Mouse (Mus musculus) limb, embryonic 12.5 days (tissue): ENCODE measurements around the gene Fut7. TPM values are rescaled to one million over a fixed set of nuclear protein-coding genes. Genes with fewer than 3 reads are reported as not detected.
A peak's percentile ranks its signal among the peaks of the same experiment; 100 is the strongest.
"Not testable (repeated sequence)": the region's sequence is repeated elsewhere in the genome, so short reads cannot be mapped to it uniquely, and the experiment has no call there.

Experiments
- ATAC-seq: fragments of 200-750 bp; cut with Nextera tagmentation; 2 replicates; pipeline ENCODE4 v1.8.0; 2017; ENCODE audit warnings: low read depth, moderate TSS enrichment; ENCODE audit not compliant: insufficient number of reproducible peaks, insufficient read depth, low FRiP score, low TSS enrichment
- H3K27ac ChIP-seq: fragments of 300-500 bp; sonication (generic); 2 replicates; pipeline ENCODE4 v1.5.1; 2016; ENCODE audit warnings: mild to moderate bottlenecking, moderate library complexity
- H3K27me3 ChIP-seq: fragments of 300-500 bp; sonication (generic); 2 replicates; pipeline ENCODE4 v1.6.1; 2016; ENCODE audit warnings: mild to moderate bottlenecking, moderate library complexity
- H3K36me3 ChIP-seq: fragments of 300-500 bp; sonication (generic); 2 replicates; pipeline ENCODE4 v1.6.1; 2016; ENCODE audit warnings: mild to moderate bottlenecking, moderate library complexity
- H3K4me1 ChIP-seq: fragments of 300-500 bp; sonication (generic); replicated peaks from 2 replicates; pipeline ENCODE4 v1.6.1; 2016
- H3K4me2 ChIP-seq: fragments of 300-500 bp; sonication (generic); 2 replicates; pipeline ENCODE4 v1.6.1; 2016; ENCODE audit warnings: mild to moderate bottlenecking, moderate library complexity
- H3K4me3 ChIP-seq: fragments of 300-500 bp; sonication (generic); replicated peaks from 2 replicates; pipeline ENCODE4 v1.5.1; 2016; ENCODE audit warnings: mild to moderate bottlenecking
- H3K9ac ChIP-seq: fragments of 300-500 bp; sonication (generic); replicated peaks from 2 replicates; pipeline ENCODE4 v1.6.1; 2016; ENCODE audit warnings: mild to moderate bottlenecking, moderate library complexity
- H3K9me3 ChIP-seq: fragments of 300-500 bp; sonication (generic); 2 replicates; pipeline ENCODE4 v1.6.1; 2016; ENCODE audit warnings: mild to moderate bottlenecking, moderate library complexity
- WGBS: fragments of 180-500 bp; shearing (Covaris S2); methylation state at CpG from one replicate; pipeline ENCODE4 v1.1.7; 2016; 5-methylcytosine and 5-hydroxymethylcytosine counted together
- polyA plus RNA-seq: library from polyadenylated mRNA; unstranded; fragments of >200 nt; fragmentation: Nextera tagmentation; extraction: Ambion mirVana; gene quantifications from 2 replicates; pipeline ENCODE4 v1.2.1, GENCODE M21; 2016

The Fut7 gene
- polyA plus RNA-seq, 1 experiment from 2014 or later = not detected

DNA sequence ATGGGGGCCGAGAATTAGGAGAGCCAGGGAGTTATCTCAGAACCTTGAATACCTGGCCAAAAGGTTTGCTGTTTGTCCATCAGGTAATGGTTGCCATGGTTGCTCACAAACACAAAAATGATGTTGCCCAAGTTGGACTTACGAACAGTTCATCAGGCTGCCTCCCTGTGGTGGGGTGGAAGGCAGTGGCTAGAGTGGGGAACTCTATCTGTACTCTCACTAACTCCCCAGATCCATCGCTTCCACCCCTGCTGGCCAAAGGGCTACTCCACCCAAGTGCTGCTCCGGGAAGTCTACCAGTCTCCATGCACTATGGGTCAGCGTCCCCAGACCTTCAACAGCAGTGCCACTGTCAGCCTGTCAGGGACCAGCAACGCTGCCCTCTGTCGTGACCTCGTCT is 24.0 kb upstream of the Fut7 start, which contains the start of gene Npdc1:
TSS of gene Npdc1 (plus strand) at position 301 of the 400 bp plus-strand sequence.
- Histone ChIP-seq H3K4me2 (no peak within 1 kb of the TSS), H3K27me3 (peaks cover 100% of the 10 kb centered on the region), H3K4me3 (no peak within 1 kb of the TSS), H3K4me1 (peaks cover 22% of the 10 kb centered on the region), H3K36me3 (no peaks in the 10 kb centered on the region), H3K27ac (no peak within 1 kb of the TSS), H3K9ac (no peak within 1 kb of the TSS), H3K9me3 (no peaks in the 10 kb centered on the region)
- WGBS = 57% methylated on average over 8 of the region's 8 CpGs
- ATAC-seq = no peak

DNA sequence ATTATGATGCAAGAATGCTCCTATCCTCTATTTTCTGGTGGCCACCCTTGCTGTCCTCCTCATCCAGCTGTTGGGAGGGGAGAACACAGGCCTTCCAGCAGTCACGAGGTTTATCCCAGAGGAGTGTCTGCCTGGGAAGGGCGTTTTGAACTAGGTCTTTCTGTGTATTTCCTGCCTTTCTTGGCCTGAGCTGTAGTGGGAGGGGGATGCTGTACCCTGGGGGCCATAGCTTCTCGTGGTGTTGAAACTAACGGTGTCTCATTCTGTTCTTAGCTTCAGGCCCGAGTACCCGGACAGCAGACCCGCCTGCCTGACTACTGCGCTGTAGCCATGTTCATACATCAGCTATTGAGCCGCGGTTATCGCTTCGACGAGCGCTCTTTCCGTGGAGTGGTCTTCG is 22.8 kb upstream of the Fut7 start:
- WGBS = 22% methylated on average over 16 of the region's 16 CpGs
- Histone ChIP-seq H3K4me2 (no peak overlapping the region), H3K4me3 (no peak overlapping the region), H3K36me3 (no peaks in the 10 kb centered on the region), H3K27ac (no peak overlapping the region), H3K27me3 (peaks cover 99% of the 10 kb centered on the region), H3K9me3 (no peaks in the 10 kb centered on the region), H3K4me1 (peaks cover 19% of the 10 kb centered on the region), H3K9ac (no peak overlapping the region)
- no peak for ATAC-seq

DNA sequence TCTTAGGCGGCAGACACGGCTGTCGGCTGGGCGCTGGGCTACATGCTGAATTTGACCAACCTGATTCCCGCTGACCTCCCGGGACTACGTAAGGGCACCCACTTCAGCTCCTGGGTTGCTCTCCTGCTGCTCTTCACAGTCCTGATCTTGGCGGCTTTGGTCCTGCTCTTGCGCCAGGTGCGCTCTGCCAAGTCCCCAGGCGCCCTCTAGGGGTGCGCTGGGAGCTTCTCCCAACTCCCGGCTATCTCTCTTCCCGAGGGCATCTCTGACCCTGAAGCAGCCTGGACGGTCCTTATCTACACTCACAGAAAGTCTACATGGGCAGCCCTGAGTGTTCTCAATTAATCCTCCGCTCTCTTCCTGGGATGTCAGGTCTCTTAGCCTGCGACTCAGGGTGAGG is 22.3 kb upstream of the Fut7 start:
- H3K27ac ChIP-seq = no peak overlapping the region
- no peak overlapping the region for H3K9ac ChIP-seq
- no peak overlapping the region for H3K4me3 ChIP-seq
- peaks cover 99% of the 10 kb centered on the region for H3K27me3 ChIP-seq
- no peak overlapping the region for H3K4me2 ChIP-seq
- H3K9me3 ChIP-seq = no peaks in the 10 kb centered on the region
- ATAC-seq = no peak
- H3K36me3 ChIP-seq = no peaks in the 10 kb centered on the region
- 2% methylated on average over 17 of the region's 17 CpGs for WGBS
- peaks cover 15% of the 10 kb centered on the region for H3K4me1 ChIP-seq

DNA sequence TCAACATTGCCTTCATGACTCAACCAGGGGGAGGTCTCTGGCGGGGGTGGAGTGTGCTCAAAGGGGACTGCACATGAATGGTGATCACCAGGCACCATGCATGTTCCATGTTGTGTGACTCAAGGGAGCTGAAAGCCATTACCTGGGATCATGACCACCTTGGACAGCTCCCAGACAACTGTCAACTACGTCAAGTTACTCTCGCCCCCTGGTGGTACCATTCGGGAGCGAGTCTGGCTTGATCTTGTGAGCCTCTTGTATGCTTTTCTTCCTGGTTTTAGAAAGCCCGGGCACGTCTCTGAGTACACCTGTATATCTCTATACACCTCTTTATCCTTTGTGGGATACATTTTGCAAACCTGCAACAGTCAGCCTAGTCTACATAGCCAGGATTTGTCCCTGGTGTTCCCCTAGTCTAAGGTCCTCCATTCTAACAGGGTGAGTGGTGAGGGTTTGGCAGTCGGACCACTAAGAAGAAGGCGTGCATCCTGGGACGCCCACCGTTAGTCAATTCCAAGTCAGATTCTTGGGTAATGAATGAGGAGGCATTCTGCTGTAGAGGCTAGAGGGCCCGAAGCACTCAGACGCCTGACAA is 20.6 kb upstream of the Fut7 start:
- Histone ChIP-seq H3K36me3 (no peaks in the 10 kb centered on the region), H3K4me3 (peak overlapping the region; percentile 50), H3K27ac (no peak overlapping the region), H3K4me1 (peaks cover 10% of the 10 kb centered on the region; the same call in 1 of the 2 replicates), H3K4me2 (peak overlapping the region; percentile 68), H3K9ac (no peak overlapping the region), H3K9me3 (no peaks in the 10 kb centered on the region), H3K27me3 (peaks cover 99% of the 10 kb centered on the region)
- 2% methylated on average over 13 of the region's 13 CpGs for WGBS
- no peak for ATAC-seq

DNA sequence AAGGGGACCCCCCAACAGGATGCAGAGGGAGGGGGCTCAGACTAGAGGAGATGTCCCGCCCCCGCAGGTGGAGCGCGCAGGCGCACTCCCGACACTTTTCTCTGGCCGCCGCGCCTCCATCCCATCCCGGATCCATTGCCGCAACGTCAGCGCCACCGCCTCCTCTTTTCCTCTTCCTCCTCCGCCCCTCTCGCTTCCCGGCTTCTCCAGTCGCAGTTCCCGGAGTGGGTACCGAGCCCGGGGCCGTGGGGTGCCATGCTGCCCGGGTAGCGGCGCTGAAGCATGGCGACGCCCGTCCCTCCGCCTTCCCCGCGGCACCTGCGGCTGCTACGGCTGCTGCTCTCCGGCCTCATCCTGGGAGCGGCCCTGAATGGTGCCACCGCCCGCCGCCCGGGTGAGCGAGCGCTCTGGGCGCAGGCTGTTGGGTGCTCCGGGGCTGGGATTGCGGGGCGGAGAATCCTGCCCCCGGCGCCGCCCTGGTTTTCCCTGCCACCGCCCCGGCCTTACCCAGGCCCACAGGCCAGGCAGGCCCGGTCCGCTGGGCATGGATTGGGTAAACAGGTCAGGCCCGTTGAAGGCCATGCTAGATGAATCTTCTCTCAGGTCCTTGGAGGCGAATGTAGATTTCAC is 20.0 kb upstream of the Fut7 start:
- WGBS = 2% methylated on average over 54 of the region's 54 CpGs

DNA sequence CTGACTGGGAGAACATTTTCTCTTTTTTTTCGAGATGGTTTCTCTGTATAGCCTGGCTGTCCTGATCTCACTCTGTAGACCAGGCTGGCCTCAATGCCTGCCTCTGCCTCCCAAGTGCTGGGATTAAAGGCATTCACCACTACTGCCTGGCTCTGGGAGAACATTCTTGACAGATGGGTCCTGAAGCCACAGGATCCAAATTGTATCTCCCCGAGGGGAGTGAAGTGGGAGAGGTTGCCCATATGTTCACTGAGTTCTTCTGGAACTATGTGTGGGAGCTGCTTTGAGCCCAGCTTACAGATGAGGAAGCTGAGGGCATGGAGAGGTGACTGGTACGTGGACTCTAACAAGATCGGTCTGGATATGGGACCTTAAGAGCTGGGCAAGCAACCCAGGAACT is 19.1 kb upstream of the Fut7 start:
- WGBS = 81% methylated on average over 4 of the region's 4 CpGs
- Histone ChIP-seq H3K27ac (no peak overlapping the region), H3K36me3 (no peaks in the 10 kb centered on the region), H3K4me2 (0 out of 2 replicates have a peak overlapping the region, but pooled peaks have one; percentile 68), H3K4me1 (peaks cover 10% of the 10 kb centered on the region; the same call in 1 of the 2 replicates), H3K4me3 (no peak overlapping the region), H3K9me3 (no peaks in the 10 kb centered on the region), H3K27me3 (peaks cover 96% of the 10 kb centered on the region), H3K9ac (no peak overlapping the region)
- ATAC-seq = no peak

More for the DNA sequence above, 20.0 kb upstream of the Fut7 start:
- no peak overlapping the region for H3K27ac ChIP-seq
- H3K9ac ChIP-seq = peak overlapping the region; percentile 57
- peak overlapping the region; percentile 68 for H3K4me2 ChIP-seq
- H3K36me3 ChIP-seq = no peaks in the 10 kb centered on the region
- H3K9me3 ChIP-seq = no peaks in the 10 kb centered on the region
- no peak for ATAC-seq
- peaks cover 98% of the 10 kb centered on the region for H3K27me3 ChIP-seq
- H3K4me1 ChIP-seq = peaks cover 10% of the 10 kb centered on the region; the same call in 1 of the 2 replicates
- peak overlapping the region; percentile 50 for H3K4me3 ChIP-seq

DNA sequence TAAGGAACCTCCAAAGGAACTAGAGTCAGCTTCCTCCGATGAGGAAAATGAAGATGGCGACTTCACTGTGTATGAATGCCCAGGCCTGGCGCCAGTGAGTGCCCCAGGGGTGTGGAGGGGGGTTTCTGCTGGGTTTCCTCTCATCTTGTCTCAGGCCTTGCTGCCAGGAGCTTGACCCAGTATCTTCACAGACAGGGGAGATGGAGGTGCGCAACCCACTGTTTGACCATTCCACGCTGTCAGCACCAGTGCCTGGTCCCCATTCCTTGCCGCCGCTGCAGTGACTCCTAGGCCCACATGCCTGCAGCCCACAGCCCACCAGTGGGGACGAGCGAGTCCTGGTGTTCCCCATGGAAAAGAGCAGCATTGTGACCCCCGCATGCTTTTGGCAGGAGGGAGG is 14.2 kb upstream of the Fut7 start:
- H3K27ac ChIP-seq = no peak overlapping the region
- no peak overlapping the region for H3K4me3 ChIP-seq
- 83% methylated on average over 10 of the region's 10 CpGs for WGBS
- no peak overlapping the region for H3K4me2 ChIP-seq
- no peaks in the 10 kb centered on the region for H3K36me3 ChIP-seq
- no peak overlapping the region for H3K9ac ChIP-seq
- ATAC-seq = no peak
- no peaks in the 10 kb centered on the region for H3K4me1 ChIP-seq
- H3K27me3 ChIP-seq = peaks cover 48% of the 10 kb centered on the region
- no peaks in the 10 kb centered on the region for H3K9me3 ChIP-seq

DNA sequence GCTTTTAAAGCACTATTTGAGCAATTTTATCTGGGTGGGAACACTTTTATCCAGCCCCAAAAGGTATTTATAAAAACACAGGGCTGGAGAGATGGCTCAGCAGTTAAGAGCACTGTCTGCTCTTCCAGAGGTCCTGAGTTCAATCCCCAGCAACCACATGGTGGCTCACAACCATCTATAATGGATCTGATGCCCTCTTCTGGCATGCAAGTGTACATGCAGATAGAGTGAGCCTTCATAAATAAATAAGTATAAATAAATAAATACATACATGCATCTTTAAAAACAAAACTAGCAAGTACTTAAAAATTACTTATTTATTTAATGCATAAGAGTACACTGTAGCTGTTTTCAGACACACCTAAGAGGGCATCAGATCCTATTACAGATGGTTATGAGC is 9.6 kb upstream of the Fut7 start:
- not testable (repeated sequence) for H3K36me3 ChIP-seq, ATAC-seq, H3K4me3 ChIP-seq, H3K9ac ChIP-seq, H3K27ac ChIP-seq, H3K9me3 ChIP-seq, H3K4me2 ChIP-seq, H3K4me1 ChIP-seq
- H3K27me3 ChIP-seq = peaks cover 14% of the 10 kb centered on the region; the same call in 1 of the 2 replicates

DNA sequence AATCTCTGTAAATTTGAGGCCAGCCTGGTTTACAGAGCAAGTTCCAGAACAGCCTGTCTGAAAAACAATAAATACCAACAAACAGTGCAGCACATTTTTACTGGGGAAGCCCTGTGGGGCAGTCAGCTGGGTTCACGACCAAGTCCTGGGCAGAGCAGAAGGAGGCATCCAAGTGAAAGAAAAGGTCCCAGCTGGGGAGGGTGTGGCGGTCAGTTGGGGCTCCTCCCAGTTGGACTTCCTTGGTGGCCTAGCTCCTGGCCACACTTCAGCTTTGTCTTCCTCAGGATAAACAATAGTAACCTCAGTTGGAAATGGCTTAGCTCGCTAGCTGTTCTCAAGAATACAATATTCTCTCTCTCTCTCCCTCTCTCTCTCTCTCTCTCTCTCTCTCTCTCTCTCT is 5.6 kb upstream of the Fut7 start:
- no peak overlapping the region for H3K4me3 ChIP-seq
- no peaks in the 10 kb centered on the region for H3K4me1 ChIP-seq
- no peak overlapping the region for H3K9ac ChIP-seq
- no peak overlapping the region for H3K4me2 ChIP-seq
- no peak for ATAC-seq
- no peaks in the 10 kb centered on the region for H3K36me3 ChIP-seq
- H3K27me3 ChIP-seq = peaks cover 12% of the 10 kb centered on the region; the same call in 1 of the 2 replicates
- H3K9me3 ChIP-seq = no peaks in the 10 kb centered on the region
- 32% methylated on average over 3 of the region's 3 CpGs for WGBS
- H3K27ac ChIP-seq = no peak overlapping the region

DNA sequence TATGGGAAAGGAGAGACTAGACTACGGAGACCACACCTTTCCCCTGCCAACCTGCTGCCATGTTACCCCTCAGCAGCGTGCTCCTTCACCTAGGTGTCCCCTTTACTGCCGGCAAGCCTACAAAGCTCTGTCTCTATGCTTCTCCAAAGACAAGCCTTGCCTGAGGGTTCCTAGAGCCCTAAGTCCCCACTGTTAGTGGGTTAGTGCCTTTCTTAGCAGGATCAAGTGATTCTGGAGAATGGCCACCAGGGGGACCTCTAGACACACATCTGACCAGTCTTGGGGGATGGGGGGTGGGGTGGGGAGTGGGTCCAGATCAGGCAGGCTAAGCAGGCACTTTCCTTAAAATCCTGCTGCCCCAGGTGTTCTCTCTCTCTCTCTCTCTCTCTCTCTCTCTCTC is 1.2 kb upstream of the Fut7 start:
- Histone ChIP-seq H3K4me3 (no peak overlapping the region), H3K36me3 (no peaks in the 10 kb centered on the region), H3K9me3 (no peaks in the 10 kb centered on the region), H3K9ac (no peak overlapping the region), H3K4me2 (no peak overlapping the region), H3K27me3 (peaks cover 57% of the 10 kb centered on the region), H3K27ac (no peak overlapping the region), H3K4me1 (no peaks in the 10 kb centered on the region)
- ATAC-seq = no peak
- 17% methylated on average over 3 of the region's 3 CpGs for WGBS

DNA sequence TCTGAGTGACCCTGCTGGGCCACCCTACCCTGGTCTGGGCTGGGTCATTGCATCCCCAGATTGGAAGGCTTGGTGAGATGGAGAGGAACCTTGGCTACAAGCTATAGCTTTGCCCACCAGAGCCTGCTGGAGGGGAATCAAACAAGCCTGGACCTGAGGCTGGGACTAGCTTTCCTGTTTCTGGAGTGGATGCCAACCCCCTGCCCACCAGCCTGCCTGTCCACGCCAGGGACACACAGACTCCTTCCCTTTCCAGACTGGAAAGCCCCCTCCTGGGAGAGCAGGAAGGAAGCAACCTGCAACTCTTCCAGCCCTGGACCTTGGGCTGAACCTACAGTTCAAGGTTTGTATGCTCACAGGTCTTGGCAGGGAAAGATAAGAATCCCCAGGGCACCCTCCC is 559 bp downstream of the Fut7 start:
- no peak overlapping the region for H3K27ac ChIP-seq
- no peaks in the 10 kb centered on the region for H3K4me1 ChIP-seq
- H3K4me3 ChIP-seq = no peak overlapping the region
- no peak for ATAC-seq
- H3K27me3 ChIP-seq = peaks cover 50% of the 10 kb centered on the region
- H3K36me3 ChIP-seq = no peaks in the 10 kb centered on the region
- H3K9me3 ChIP-seq = no peaks in the 10 kb centered on the region
- no peak overlapping the region for H3K9ac ChIP-seq
- no peak overlapping the region for H3K4me2 ChIP-seq
- WGBS = 47% methylated on average over 1 of the region's 1 CpGs

DNA sequence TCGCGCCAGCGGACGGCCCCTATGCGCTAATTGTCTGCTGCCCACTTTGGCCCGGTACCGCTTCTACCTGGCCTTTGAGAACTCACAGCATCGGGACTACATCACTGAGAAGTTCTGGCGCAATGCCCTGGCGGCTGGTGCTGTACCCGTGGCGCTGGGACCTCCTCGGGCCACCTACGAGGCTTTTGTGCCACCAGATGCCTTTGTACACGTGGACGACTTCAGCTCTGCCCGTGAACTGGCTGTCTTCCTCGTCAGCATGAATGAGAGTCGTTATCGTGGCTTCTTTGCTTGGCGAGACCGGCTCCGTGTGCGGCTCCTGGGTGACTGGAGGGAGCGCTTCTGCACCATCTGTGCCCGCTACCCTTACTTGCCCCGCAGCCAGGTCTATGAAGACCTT is 2.4 kb downstream of the Fut7 start:
- Histone ChIP-seq H3K4me2 (no peak overlapping the region), H3K4me3 (no peak overlapping the region), H3K27me3 (peaks cover 69% of the 10 kb centered on the region), H3K9me3 (no peaks in the 10 kb centered on the region), H3K4me1 (peaks cover 6% of the 10 kb centered on the region), H3K36me3 (no peaks in the 10 kb centered on the region), H3K9ac (peak overlapping the region; percentile 18; the same call in 1 of the 2 replicates), H3K27ac (no peak overlapping the region)
- 45% methylated on average over 27 of the region's 27 CpGs for WGBS
- ATAC-seq = no peak
